Mouse (Mus musculus): ENCODE results near the gene Guk1. TPM values are rescaled to one million over a fixed set of nuclear protein-coding genes. Genes with fewer than 3 reads are reported as not detected.

Guk1 gene
- polyA plus RNA-seq, 1 experiment from 2014 or later = 121 TPM

DNA sequence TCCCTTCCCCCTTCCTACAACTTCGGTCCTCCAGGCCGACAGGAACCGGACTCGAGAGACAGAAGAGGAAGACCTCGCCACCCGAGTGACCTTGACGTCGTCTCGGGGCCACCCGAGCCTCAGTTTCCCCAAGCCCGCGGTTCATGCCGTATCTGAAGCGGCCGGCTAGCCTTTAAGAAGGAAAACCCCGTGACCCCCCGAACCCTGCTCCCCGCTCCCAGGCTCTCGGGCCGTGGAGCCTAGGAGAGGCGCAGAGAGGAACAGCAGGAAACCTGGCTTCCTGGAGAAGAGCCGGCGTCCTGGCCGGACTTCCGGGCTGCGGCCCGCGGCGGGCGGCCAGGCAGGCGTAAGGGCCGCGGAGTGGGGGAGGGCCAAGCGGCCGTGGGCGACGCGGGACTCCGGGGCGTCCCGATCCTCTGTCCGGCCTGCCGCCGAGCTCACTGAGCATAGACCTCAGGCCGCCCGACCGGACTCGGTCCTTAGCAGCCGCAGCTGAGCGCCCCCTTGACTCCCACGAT is 35.7 kb upstream of the Guk1 start:
- peak overlapping the region; percentile 97 for H3K4me3 ChIP-seq (ENCODE audit: low read depth, low read length)
- under 1% methylated on average over 51 of the region's 51 CpGs for WGBS
- H3K4me2 ChIP-seq (ENCODE audit: low read depth, low read length) = peak overlapping the region; percentile 86
- H3K9me3 ChIP-seq (replicated peaks; ENCODE audit: control insufficient read depth, low read length) = no peaks in the 10 kb centered on the region
- H3K36me3 ChIP-seq (replicated peaks; ENCODE audit: control insufficient read depth, insufficient read depth, low read depth, low read length) = no peaks in the 10 kb centered on the region
- peak overlapping the region; percentile 84 for H3K27ac ChIP-seq (replicated peaks; ENCODE audit: low read depth, low read length)
- ATAC-seq (replicated peaks; ENCODE audit: insufficient number of reproducible peaks, low FRiP score, low TSS enrichment, low read depth) = no peak; the same call in 1 of the 2 replicates
- H3K9ac ChIP-seq (replicated peaks; ENCODE audit: low read length) = peak overlapping the region; percentile 95
- peak; percentile 62 for DNase-seq (ENCODE audit: low spot score)
- H3K27me3 ChIP-seq (ENCODE audit: control insufficient read depth, insufficient read depth, low read length) = no peaks in the 10 kb centered on the region
- H3K4me1 ChIP-seq (ENCODE audit: control insufficient read depth, insufficient read depth, low read length) = peaks cover 7% of the 10 kb centered on the region

GRCm38 (mm10) chr11:59226787-59227603 is 35.0 kb upstream of the Guk1 start:
- Histone ChIP-seq H3K4me3 (ENCODE audit: low read depth, low read length) (peak overlapping the region; percentile 97), H3K4me2 (ENCODE audit: low read depth, low read length) (peak overlapping the region; percentile 86), H3K9me3 (replicated peaks; ENCODE audit: control insufficient read depth, low read length) (no peaks in the 10 kb centered on the region), H3K9ac (replicated peaks; ENCODE audit: low read length) (peak overlapping the region; percentile 95), H3K36me3 (replicated peaks; ENCODE audit: control insufficient read depth, insufficient read depth, low read depth, low read length) (no peaks in the 10 kb centered on the region), H3K27me3 (ENCODE audit: control insufficient read depth, insufficient read depth, low read length) (no peaks in the 10 kb centered on the region), H3K4me1 (ENCODE audit: control insufficient read depth, insufficient read depth, low read length) (peaks cover 7% of the 10 kb centered on the region), H3K27ac (replicated peaks; ENCODE audit: low read depth, low read length) (peak overlapping the region; percentile 84; the same call in 1 of the 2 replicates)
- 7% methylated on average over 21 of the region's 21 CpGs for WGBS
- DNase-seq (ENCODE audit: low spot score) (peak; percentile 13), ATAC-seq (replicated peaks; ENCODE audit: insufficient number of reproducible peaks, low FRiP score, low TSS enrichment, low read depth) (no peak)

- 56% methylated on average over 3 of the region's 3 CpGs for WGBS
- H3K27ac ChIP-seq (replicated peaks; ENCODE audit: low read depth, low read length) = no peak overlapping the region
- ATAC-seq (replicated peaks; ENCODE audit: insufficient number of reproducible peaks, low FRiP score, low TSS enrichment, low read depth) (no peak), DNase-seq (ENCODE audit: low spot score) (no peak)
- no peaks in the 10 kb centered on the region for H3K9me3 ChIP-seq (replicated peaks; ENCODE audit: control insufficient read depth, low read length)
- H3K36me3 ChIP-seq (replicated peaks; ENCODE audit: control insufficient read depth, insufficient read depth, low read depth, low read length) = no peaks in the 10 kb centered on the region
- no peaks in the 10 kb centered on the region for H3K27me3 ChIP-seq (ENCODE audit: control insufficient read depth, insufficient read depth, low read length)
- peak overlapping the region; percentile 86 for H3K4me2 ChIP-seq (ENCODE audit: low read depth, low read length)
- H3K4me1 ChIP-seq (ENCODE audit: control insufficient read depth, insufficient read depth, low read length) = peaks cover 7% of the 10 kb centered on the region
- peak overlapping the region; percentile 95; the same call in 1 of the 2 replicates for H3K9ac ChIP-seq (replicated peaks; ENCODE audit: low read length)
- H3K4me3 ChIP-seq (ENCODE audit: low read depth, low read length) = peak overlapping the region; percentile 97
Observed at GRCm38 (mm10) chr11:59226251-59226650, 34.2 kb upstream of the Guk1 start.

DNA sequence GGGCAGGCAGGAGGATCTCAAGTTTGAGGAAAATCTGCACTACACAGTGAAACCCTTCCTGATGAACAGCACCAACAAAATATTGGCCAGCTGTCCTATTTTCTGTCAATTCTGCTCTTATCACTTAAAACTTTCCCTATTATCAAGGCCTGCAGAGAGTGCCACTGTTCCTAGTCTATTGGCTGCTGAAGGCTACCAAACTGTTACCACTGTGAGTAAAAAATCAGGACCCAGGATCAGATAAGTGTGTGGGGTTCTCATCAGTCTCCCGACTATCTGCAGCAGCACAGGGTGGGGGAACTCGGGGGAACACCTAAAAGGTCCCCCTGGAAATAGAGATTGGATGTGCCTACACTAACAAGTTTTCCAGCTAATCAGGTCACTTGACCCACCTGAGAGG is 33.2 kb upstream of the Guk1 start:
- Histone ChIP-seq H3K9ac (replicated peaks; ENCODE audit: low read length) (no peak overlapping the region), H3K4me1 (ENCODE audit: control insufficient read depth, insufficient read depth, low read length) (peaks cover 7% of the 10 kb centered on the region), H3K27ac (replicated peaks; ENCODE audit: low read depth, low read length) (no peak overlapping the region), H3K4me3 (ENCODE audit: low read depth, low read length) (no peak overlapping the region), H3K27me3 (ENCODE audit: control insufficient read depth, insufficient read depth, low read length) (no peaks in the 10 kb centered on the region), H3K4me2 (ENCODE audit: low read depth, low read length) (no peak overlapping the region), H3K36me3 (replicated peaks; ENCODE audit: control insufficient read depth, insufficient read depth, low read depth, low read length) (no peaks in the 10 kb centered on the region), H3K9me3 (replicated peaks; ENCODE audit: control insufficient read depth, low read length) (no peaks in the 10 kb centered on the region)
- ATAC-seq (replicated peaks; ENCODE audit: insufficient number of reproducible peaks, low FRiP score, low TSS enrichment, low read depth) (no peak), DNase-seq (ENCODE audit: low spot score) (no peak)
- 80% methylated on average over 2 of the region's 2 CpGs for WGBS

- H3K9ac ChIP-seq (replicated peaks; ENCODE audit: low read length) = no peak overlapping the region
- H3K4me1 ChIP-seq (ENCODE audit: control insufficient read depth, insufficient read depth, low read length) = peaks cover 7% of the 10 kb centered on the region
- no peaks in the 10 kb centered on the region for H3K27me3 ChIP-seq (ENCODE audit: control insufficient read depth, insufficient read depth, low read length)
- DNase-seq (ENCODE audit: low spot score) = no peak
- WGBS = 84% methylated on average over 2 of the region's 2 CpGs
- no peaks in the 10 kb centered on the region for H3K9me3 ChIP-seq (replicated peaks; ENCODE audit: control insufficient read depth, low read length)
- no peak overlapping the region for H3K27ac ChIP-seq (replicated peaks; ENCODE audit: low read depth, low read length)
- no peaks in the 10 kb centered on the region for H3K36me3 ChIP-seq (replicated peaks; ENCODE audit: control insufficient read depth, insufficient read depth, low read depth, low read length)
- H3K4me3 ChIP-seq (ENCODE audit: low read depth, low read length) = no peak overlapping the region
- no peak overlapping the region for H3K4me2 ChIP-seq (ENCODE audit: low read depth, low read length)
- no peak for ATAC-seq (replicated peaks; ENCODE audit: insufficient number of reproducible peaks, low FRiP score, low TSS enrichment, low read depth)
Observed at GRCm38 (mm10) chr11:59224470-59224869, 32.5 kb upstream of the Guk1 start.

GRCm38 (mm10) chr11:59224025-59224424 is 32.0 kb upstream of the Guk1 start:
- H3K4me2 ChIP-seq (ENCODE audit: low read depth, low read length) = no peak overlapping the region
- H3K4me3 ChIP-seq (ENCODE audit: low read depth, low read length) = no peak overlapping the region
- WGBS = 95% methylated on average over 3 of the region's 3 CpGs
- H3K4me1 ChIP-seq (ENCODE audit: control insufficient read depth, insufficient read depth, low read length) = peaks cover 7% of the 10 kb centered on the region
- no peak overlapping the region for H3K27ac ChIP-seq (replicated peaks; ENCODE audit: low read depth, low read length)
- H3K9me3 ChIP-seq (replicated peaks; ENCODE audit: control insufficient read depth, low read length) = no peaks in the 10 kb centered on the region
- no peak overlapping the region for H3K9ac ChIP-seq (replicated peaks; ENCODE audit: low read length)
- no peaks in the 10 kb centered on the region for H3K27me3 ChIP-seq (ENCODE audit: control insufficient read depth, insufficient read depth, low read length)
- ATAC-seq (replicated peaks; ENCODE audit: insufficient number of reproducible peaks, low FRiP score, low TSS enrichment, low read depth) = no peak
- no peak for DNase-seq (ENCODE audit: low spot score)
- H3K36me3 ChIP-seq (replicated peaks; ENCODE audit: control insufficient read depth, insufficient read depth, low read depth, low read length) = no peaks in the 10 kb centered on the region

GRCm38 (mm10) chr11:59222306-59222705 is 30.3 kb upstream of the Guk1 start:
- no peak for ATAC-seq (replicated peaks; ENCODE audit: insufficient number of reproducible peaks, low FRiP score, low TSS enrichment, low read depth)
- Histone ChIP-seq H3K4me2 (ENCODE audit: low read depth, low read length) (no peak overlapping the region), H3K4me1 (ENCODE audit: control insufficient read depth, insufficient read depth, low read length) (peaks cover 7% of the 10 kb centered on the region), H3K9me3 (replicated peaks; ENCODE audit: control insufficient read depth, low read length) (no peaks in the 10 kb centered on the region), H3K36me3 (replicated peaks; ENCODE audit: control insufficient read depth, insufficient read depth, low read depth, low read length) (no peaks in the 10 kb centered on the region), H3K9ac (replicated peaks; ENCODE audit: low read length) (no peak overlapping the region), H3K27ac (replicated peaks; ENCODE audit: low read depth, low read length) (no peak overlapping the region), H3K27me3 (ENCODE audit: control insufficient read depth, insufficient read depth, low read length) (no peaks in the 10 kb centered on the region), H3K4me3 (ENCODE audit: low read depth, low read length) (no peak overlapping the region)
- DNase-seq (ENCODE audit: low spot score) = no peak
- WGBS = 87% methylated on average over 4 of the region's 4 CpGs

GRCm38 (mm10) chr11:59221604-59222003 is 29.6 kb upstream of the Guk1 start:
- no peaks in the 10 kb centered on the region for H3K36me3 ChIP-seq (replicated peaks; ENCODE audit: control insufficient read depth, insufficient read depth, low read depth, low read length)
- no peaks in the 10 kb centered on the region for H3K9me3 ChIP-seq (replicated peaks; ENCODE audit: control insufficient read depth, low read length)
- H3K9ac ChIP-seq (replicated peaks; ENCODE audit: low read length) = no peak overlapping the region
- H3K4me1 ChIP-seq (ENCODE audit: control insufficient read depth, insufficient read depth, low read length) = peaks cover 6% of the 10 kb centered on the region
- H3K4me3 ChIP-seq (ENCODE audit: low read depth, low read length) = no peak overlapping the region
- DNase-seq (ENCODE audit: low spot score) (no peak), ATAC-seq (replicated peaks; ENCODE audit: insufficient number of reproducible peaks, low FRiP score, low TSS enrichment, low read depth) (no peak)
- no peak overlapping the region for H3K4me2 ChIP-seq (ENCODE audit: low read depth, low read length)
- no peaks in the 10 kb centered on the region for H3K27me3 ChIP-seq (ENCODE audit: control insufficient read depth, insufficient read depth, low read length)
- H3K27ac ChIP-seq (replicated peaks; ENCODE audit: low read depth, low read length) = no peak overlapping the region

All from embryonic facial prominence, embryonic 11.5 days (tissue).